Mouse (Mus musculus) neural tube, embryonic 11.5 days (tissue): ENCODE measurements at regions not wholly inside any gene's neighbourhood (a gene's known extent, or its start where the extent isn't known, plus 50 kb on each side); places are given as distances from the start of the nearest gene placed in this dataset.

Experiments used
- ATAC-seq: fragments of 200-750 bp; cut with Nextera tagmentation; 2 replicates; pipeline ENCODE4 v1.8.0; 2017; ENCODE audit warnings: moderate number of reproducible peaks, mild to moderate bottlenecking, moderate TSS enrichment, moderate library complexity; ENCODE audit not compliant: insufficient read depth, low FRiP score, low TSS enrichment
- DNase-seq: peaks from one replicate; pipeline ENCODE4 v3.0.0-alpha.2; 2015; ENCODE audit warnings: low spot score
- H3K27ac ChIP-seq: fragments of 300-500 bp; sonication (generic); 2 replicates; pipeline ENCODE4 v1.5.1; 2014; ENCODE audit warnings: low read depth, mild to moderate bottlenecking, low read length
- H3K27me3 ChIP-seq: fragments of 300-500 bp; sonication (generic); 2 replicates; pipeline ENCODE4 v1.6.1; 2014; ENCODE audit warnings: mild to moderate bottlenecking, low read length, mixed read lengths; ENCODE audit not compliant: control insufficient read depth, insufficient read depth
- H3K36me3 ChIP-seq: fragments of 300-500 bp; sonication (generic); 2 replicates; pipeline ENCODE4 v1.6.1; 2014; ENCODE audit warnings: mild to moderate bottlenecking, low read length, moderate library complexity, mixed read lengths; ENCODE audit not compliant: control insufficient read depth, insufficient read depth
- H3K4me1 ChIP-seq: fragments of 300-500 bp; sonication (generic); 2 replicates; pipeline ENCODE4 v1.6.1; 2014; ENCODE audit warnings: low read length, mixed read lengths; ENCODE audit not compliant: control insufficient read depth, insufficient read depth
- H3K4me2 ChIP-seq: fragments of 300-500 bp; sonication (generic); 2 replicates; pipeline ENCODE4 v1.6.1; 2014; ENCODE audit warnings: low read depth, mild to moderate bottlenecking, moderate library complexity
- H3K4me3 ChIP-seq: fragments of 300-500 bp; sonication (generic); 2 replicates; pipeline ENCODE4 v1.5.1; 2014; ENCODE audit warnings: low read depth, low read length
- H3K9ac ChIP-seq: fragments of 300-500 bp; sonication (generic); 2 replicates; pipeline ENCODE4 v1.6.1; 2014; ENCODE audit warnings: mild to moderate bottlenecking, low read length
- H3K9me3 ChIP-seq: fragments of 300-500 bp; sonication (generic); 2 replicates; pipeline ENCODE4 v1.6.1; 2016; ENCODE audit warnings: low read length; ENCODE audit not compliant: control insufficient read depth
- WGBS: fragments of 180-500 bp; shearing (Covaris S2); extraction: QIAGEN DNeasy Blood & Tissue Kit; methylation state at CpG from one replicate; pipeline ENCODE4 v1.1.7; 2014; 5-methylcytosine and 5-hydroxymethylcytosine counted together

DNA sequence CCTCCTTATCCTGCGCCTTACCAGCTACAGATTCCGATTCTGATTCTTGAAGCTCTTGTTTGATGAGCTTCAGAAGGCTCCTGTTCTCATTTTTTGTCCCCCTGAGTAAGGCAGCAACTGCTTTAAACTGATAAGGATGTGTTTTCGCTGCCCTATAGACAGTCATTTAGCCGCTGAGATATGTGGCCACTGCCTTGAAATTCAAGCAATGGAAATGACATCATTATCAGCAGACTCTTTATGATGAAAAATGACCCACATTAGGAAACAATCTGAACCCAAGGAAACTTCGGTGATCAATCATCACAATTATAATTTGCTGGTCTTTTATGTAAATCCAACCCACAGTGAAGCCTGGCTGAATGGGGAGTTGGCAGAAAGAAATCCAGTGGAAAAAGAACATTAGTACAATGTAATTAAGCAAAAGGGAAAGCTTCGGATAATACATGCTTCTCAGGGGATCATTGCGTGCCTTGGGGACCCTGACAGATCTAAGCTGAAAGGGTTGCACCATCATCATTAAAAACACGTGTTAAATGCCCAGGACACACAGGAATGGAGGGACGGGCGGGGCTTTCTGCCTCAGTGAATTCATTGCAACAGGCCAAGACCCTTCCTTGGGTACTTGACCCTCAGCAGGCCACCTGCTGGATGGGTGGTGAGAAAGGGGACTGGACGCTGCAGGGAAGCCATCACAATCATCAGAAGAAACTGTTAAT, 462.2 kb downstream of the Pik3r1 start:
- no peaks in the 10 kb centered on the region for H3K27me3 ChIP-seq
- no peak overlapping the region for H3K4me2 ChIP-seq
- no peak overlapping the region for H3K27ac ChIP-seq
- H3K4me3 ChIP-seq, result no peak overlapping the region
- WGBS, result 74% methylated on average over 11 of the region's 11 CpGs
- no peak for ATAC-seq
- no peaks in the 10 kb centered on the region for H3K36me3 ChIP-seq
- DNase-seq, result no peak
- no peaks in the 10 kb centered on the region for H3K4me1 ChIP-seq
- H3K9ac ChIP-seq, result no peak overlapping the region
- no peaks in the 10 kb centered on the region for H3K9me3 ChIP-seq

DNA sequence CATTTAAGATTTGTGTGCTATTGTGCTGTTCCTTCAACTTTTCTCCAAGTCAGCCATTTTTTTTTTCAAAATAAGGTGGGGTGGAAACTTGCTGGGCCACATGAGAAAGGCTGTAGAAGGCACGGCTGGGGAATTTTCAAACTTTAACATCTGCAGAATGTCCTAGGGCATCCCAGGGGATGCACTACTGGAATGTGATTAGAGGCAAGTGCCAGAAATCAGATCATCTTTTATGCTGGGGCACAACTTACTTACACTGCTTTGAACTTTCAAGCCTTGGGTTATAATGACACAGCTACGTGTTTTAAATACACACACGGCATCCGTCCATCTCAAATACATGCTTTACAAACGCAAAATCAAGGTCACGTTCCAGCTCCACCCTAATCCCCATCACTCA, 463.0 kb downstream of the Pik3r1 start:
- Histone ChIP-seq H3K9me3 (no peaks in the 10 kb centered on the region), H3K27ac (no peak overlapping the region), H3K27me3 (no peaks in the 10 kb centered on the region), H3K4me1 (no peaks in the 10 kb centered on the region), H3K4me2 (no peak overlapping the region), H3K9ac (no peak overlapping the region), H3K4me3 (no peak overlapping the region), H3K36me3 (no peaks in the 10 kb centered on the region)
- 78% methylated on average over 6 of the region's 6 CpGs for WGBS
- DNase-seq, result no peak
- ATAC-seq, result no peak

DNA sequence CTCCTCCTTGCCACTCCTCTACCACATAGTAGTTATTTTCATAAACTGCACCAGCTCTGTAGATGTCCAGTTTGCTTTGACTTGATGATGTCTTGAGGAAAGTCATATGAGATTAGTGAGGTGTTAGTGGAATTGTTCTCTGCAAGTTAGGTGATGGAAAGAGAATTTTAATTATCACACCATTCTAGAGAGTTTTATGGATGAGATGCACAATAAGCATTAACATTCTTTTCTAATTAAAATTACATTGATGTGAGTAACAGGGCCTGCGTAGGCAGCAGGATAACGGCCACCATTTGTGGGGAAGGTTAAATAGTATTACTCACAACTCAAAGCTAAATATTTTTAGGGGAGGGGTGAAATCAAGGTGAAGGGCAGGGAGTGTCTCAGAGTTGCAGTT, 466.7 kb downstream of the Pik3r1 start:
- no peak for ATAC-seq
- Histone ChIP-seq H3K27ac (no peak overlapping the region), H3K9me3 (no peaks in the 10 kb centered on the region), H3K4me3 (no peak overlapping the region), H3K4me1 (no peaks in the 10 kb centered on the region), H3K27me3 (no peaks in the 10 kb centered on the region), H3K36me3 (no peaks in the 10 kb centered on the region), H3K4me2 (no peak overlapping the region), H3K9ac (no peak overlapping the region)
- 82% methylated on average over 2 of the region's 2 CpGs for WGBS
- DNase-seq, result no peak

DNA sequence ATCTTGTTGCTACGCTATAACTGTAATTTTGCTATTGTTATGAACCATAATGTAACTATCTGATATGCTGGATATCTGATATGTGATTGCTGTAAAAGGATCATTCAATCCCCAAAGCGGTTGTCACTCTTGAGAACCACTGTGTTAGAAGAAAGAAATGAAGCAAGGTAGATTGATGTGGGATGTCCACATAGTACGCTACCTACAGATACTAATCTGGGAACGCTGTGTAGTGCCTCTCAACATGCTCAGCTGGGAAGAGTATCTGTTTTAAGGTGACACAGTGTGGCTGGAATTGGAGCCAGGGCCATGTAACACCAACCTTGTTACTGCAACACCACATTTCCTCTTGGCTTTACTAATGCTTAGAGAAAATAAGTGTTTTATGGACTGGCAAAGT, 456.2 kb upstream of the Slc30a5 start:
- WGBS, result 88% methylated on average over 4 of the region's 4 CpGs
- Histone ChIP-seq H3K27me3 (no peaks in the 10 kb centered on the region), H3K9me3 (no peaks in the 10 kb centered on the region), H3K4me2 (no peak overlapping the region), H3K36me3 (no peaks in the 10 kb centered on the region), H3K4me3 (no peak overlapping the region), H3K9ac (no peak overlapping the region), H3K4me1 (no peaks in the 10 kb centered on the region), H3K27ac (no peak overlapping the region)
- no peak for DNase-seq
- no peak for ATAC-seq

DNA sequence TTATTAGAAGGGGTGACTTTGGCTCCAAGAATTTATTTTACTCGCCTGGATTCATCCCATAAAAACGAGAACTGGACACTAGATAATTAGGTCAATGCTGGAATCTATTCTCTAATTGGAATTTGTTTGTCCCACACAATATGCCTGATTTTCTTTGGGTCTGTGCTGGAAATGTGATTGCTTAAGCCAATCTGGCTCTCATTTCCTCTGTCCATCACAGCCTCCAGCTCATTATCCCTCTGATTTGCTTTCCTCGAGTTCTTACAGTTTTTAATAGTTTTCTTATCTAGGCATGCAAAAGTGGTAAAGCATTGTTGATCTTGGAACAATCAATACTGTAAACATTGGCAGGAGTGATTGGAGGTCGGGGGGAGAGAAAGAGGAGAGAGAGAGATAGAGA, 453.9 kb upstream of the Slc30a5 start:
- Histone ChIP-seq H3K27ac (no peak overlapping the region), H3K27me3 (no peaks in the 10 kb centered on the region), H3K4me3 (no peak overlapping the region), H3K4me1 (no peaks in the 10 kb centered on the region), H3K36me3 (no peaks in the 10 kb centered on the region), H3K4me2 (no peak overlapping the region), H3K9ac (no peak overlapping the region), H3K9me3 (no peaks in the 10 kb centered on the region)
- no peak for DNase-seq
- WGBS, result 77% methylated on average over 4 of the region's 4 CpGs
- no peak for ATAC-seq

DNA sequence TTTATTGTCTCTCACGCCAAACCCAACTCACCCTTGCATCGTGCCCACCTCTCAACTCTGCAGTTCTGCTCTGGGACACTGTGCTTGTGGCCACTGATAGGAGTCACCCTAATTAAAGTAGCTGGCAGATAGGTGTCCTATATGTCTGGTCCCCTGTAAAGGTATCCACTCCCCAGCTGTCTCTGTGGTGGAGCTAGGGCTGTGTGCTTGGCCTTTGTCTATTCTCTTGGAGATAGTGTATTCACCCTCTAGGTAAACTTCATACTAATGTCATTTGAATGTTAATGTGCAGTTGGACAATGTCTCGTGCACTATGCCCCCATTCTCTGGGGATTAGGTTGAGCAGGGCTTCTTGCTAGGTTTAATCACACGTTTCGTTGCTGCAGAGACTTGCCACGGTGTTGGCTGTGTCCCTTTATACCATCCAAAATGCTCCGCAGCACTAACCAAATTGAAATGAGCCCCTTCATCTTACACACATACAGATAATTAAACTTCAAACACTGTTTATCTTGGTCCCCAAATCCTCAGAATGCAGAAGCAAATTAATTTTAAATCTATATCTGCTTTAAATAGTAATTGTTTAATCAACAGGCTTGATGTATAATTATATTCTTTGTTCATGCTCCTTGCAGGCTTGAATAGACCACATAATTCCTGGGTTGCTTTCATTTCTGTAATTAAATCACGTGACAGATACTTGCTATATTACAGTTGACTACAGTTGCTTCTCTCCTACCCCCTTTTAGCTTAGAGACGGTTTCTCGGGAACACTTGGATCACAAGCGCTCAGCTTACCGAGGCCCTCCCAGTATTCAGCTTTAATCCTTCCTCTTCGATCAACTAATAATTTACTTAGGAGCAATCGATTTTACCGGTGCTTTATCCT, 453.0 kb upstream of the Slc30a5 start:
- no peak for ATAC-seq
- DNase-seq, result no peak

DNA sequence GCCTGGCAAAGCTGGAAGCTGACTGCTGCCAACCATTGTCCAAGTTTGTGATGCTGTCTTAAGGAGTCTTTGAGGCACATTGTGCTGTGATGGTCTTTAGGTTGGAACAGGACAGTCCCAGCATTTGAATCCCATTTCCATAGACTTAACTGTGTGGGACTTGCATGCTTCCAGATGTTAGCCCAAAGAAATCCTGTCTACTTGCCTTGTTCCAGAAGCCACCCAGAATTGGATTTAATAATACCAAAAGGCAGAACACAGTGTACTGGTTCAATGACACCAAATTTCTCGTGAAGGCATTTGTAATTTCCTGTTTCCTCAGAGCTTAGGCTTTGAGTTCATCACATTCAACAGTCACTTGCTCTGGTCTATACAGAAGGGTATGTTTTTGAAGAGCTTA, 444.9 kb upstream of the Slc30a5 start:
- 87% methylated on average over 1 of the region's 1 CpGs for WGBS
- no peak overlapping the region for H3K9ac ChIP-seq
- no peak overlapping the region for H3K27ac ChIP-seq
- H3K4me2 ChIP-seq, result no peak overlapping the region
- no peaks in the 10 kb centered on the region for H3K36me3 ChIP-seq
- H3K4me1 ChIP-seq, result no peaks in the 10 kb centered on the region
- DNase-seq, result no peak
- no peak overlapping the region for H3K4me3 ChIP-seq
- no peaks in the 10 kb centered on the region for H3K27me3 ChIP-seq
- no peaks in the 10 kb centered on the region for H3K9me3 ChIP-seq
- no peak for ATAC-seq

More for the DNA sequence above, 453.0 kb upstream of the Slc30a5 start:
- Histone ChIP-seq H3K4me2 (no peak overlapping the region), H3K9me3 (no peaks in the 10 kb centered on the region), H3K36me3 (no peaks in the 10 kb centered on the region), H3K27me3 (no peaks in the 10 kb centered on the region), H3K4me3 (no peak overlapping the region), H3K27ac (no peak overlapping the region), H3K9ac (no peak overlapping the region), H3K4me1 (no peaks in the 10 kb centered on the region)
- 87% methylated on average over 15 of the region's 15 CpGs for WGBS

DNA sequence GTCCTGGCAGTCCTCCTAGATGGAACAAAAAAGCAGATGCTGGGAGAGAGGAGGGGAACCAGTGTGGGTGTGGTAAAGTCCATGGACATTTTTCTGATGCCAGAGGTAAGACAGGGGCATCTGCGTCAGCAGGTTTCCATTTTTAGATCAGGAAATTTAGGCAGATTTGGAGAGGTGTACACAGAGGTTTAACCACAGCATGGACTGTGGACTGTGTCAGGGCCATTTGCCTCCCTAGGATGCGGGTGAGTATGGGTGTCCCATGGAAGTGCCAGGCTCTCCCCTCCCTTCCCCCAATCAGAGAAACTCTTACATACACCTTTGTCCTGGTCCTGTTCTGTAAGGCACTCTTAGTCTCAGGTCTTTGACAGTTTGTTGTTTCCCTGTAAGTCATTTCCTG, 443.5 kb upstream of the Slc30a5 start:
- H3K27ac ChIP-seq, result no peak overlapping the region
- no peak overlapping the region for H3K4me3 ChIP-seq
- ATAC-seq, result no peak
- H3K4me1 ChIP-seq, result no peaks in the 10 kb centered on the region
- WGBS, result 91% methylated on average over 2 of the region's 2 CpGs
- H3K27me3 ChIP-seq, result no peaks in the 10 kb centered on the region
- no peak for DNase-seq
- H3K36me3 ChIP-seq, result no peaks in the 10 kb centered on the region
- no peaks in the 10 kb centered on the region for H3K9me3 ChIP-seq
- H3K9ac ChIP-seq, result no peak overlapping the region
- no peak overlapping the region for H3K4me2 ChIP-seq
